Mouse (Mus musculus): ENCODE data around the gene Agbl1.

The Agbl1 gene

DNA sequence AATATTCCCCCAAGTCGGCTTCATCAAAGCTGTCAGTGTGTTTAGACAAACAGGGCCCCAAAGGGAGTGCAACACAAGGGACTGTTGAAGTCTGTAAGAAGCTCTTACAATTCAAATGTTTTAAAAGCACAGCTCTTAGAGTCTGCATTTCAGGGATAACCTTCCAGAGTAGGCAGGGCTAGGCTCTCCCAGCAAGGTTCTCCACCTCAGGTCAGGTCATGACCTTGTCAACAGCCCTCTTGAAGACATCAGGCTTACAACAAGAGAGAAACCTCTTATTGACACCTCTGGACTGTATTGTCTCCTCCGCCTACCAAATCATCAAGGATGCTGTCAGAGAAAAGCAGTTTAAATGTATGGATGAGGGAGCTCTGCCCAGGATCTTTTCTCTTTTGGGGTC is 692.0 kb downstream of the Agbl1 start:
- no peak for DNase-seq (ENCODE audit: extremely low spot score)

DNA sequence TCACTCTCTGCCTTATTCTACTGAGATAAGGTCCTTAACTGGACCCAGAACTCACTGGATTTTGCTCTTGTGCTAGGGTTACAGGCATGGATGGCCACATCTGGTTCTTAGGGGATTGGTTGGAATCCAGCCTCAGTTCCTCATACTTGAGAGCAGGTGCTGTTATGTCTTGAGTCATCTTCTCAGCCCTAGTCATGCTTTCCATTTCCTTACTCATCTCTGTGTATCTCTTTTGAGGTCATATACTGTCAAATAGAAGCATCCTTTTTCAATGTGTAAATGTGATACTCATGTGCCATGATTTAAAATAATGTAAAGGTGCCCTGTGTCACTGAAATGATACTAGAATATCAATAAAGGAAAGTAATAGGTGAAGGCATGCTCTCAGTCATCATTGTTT is 705.5 kb downstream of the Agbl1 start:
- no peak for DNase-seq (ENCODE audit: extremely low spot score)

DNA sequence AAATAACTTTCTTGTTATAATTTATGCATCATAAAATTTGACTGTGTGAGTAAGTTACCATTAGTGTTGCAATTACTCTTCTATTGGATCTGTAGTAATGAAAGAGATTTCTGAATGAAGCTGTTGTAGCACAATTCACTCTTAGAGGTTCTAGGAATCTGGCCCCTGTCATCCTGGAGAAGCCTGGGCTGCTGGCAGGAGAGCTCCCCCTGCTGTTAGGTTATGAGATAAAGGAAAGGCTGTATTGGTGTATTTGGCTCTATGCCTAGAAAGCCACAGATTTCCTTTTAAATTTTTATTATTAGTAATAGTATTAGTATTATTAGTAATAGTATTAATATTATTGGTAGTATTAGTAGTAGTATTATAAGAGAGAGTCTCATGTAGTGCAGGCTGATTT is 711.8 kb downstream of the Agbl1 start:
- DNase-seq (ENCODE audit: extremely low spot score), result peak; percentile 44

DNA sequence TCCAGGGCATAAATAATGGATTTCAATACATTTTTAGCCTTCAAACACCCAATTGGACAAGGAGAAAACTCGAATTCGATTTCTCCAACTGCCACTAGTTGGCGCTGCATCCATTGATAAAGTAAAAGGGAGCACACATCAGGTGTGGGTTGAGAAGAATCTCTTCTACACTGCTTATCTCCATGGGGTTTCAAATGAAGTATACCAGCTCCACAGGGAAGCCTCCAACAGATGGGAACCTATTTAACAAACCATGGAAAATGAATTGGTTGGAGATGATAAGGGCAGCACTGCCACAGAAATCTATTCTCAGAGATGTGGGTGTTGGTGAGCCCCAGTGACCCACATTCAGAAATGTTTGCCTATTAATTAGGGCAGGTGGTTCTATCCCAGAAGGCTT is 741.6 kb downstream of the Agbl1 start:
- DNase-seq (ENCODE audit: extremely low spot score), result no peak

DNA sequence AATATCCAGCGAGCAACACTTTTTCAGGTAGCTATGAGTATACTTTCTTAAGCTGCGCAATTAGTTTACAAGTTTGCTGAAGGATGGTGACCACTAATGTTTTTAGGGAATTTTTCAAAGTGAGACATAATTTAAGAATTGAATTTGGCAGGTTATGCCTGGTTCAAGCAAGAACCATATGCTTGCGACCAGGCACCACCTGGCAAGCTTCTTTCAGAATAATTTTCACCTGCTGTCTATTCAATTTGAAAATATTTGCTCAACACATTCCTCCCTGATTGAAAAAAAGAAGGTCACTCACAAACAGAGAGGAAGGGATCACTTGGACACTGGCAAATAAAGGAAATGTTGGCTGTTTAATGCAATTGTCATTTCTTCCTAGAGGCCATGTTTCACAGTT is 779.9 kb downstream of the Agbl1 start:
- no peak for DNase-seq (ENCODE audit: extremely low spot score)

DNA sequence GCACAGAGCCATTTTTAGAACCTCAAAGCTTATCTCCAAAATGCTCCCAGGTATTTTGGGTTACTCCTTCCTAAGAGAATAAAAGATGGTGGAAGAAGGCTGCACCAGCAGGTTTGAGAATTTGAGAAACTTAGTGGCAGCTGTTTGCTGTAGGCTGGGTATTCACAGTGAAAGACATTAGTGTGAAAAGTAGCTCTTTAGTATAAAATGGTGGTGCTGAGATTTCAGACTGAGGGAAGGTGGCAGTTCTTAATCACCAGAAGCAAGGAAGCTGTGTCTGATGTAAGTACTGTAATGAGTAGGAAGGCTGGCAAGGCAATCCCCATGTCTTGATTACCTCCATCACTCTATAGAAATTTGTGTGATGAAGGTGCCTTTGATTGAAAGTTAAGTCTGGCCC is 799.3 kb downstream of the Agbl1 start:
- DNase-seq (ENCODE audit: extremely low spot score), result no peak

DNA sequence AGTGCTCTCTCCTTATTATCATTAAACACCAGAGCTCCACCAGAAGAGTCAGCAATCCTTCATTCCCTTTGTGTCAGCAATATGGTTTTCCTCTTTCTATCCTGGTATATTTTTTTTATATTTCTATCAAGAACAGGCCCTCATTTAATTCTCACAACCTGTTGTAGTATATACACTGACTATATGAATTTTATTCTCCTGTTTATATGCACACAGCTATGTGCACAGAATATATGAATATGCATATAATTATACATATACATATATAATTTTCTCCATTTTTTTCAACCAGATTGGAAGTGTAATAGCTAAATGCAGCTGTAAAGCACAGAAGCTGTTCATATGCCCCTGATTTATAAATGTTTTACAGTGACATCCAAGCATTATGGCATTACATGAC is 846.3 kb downstream of the Agbl1 start:
- no peak for DNase-seq (ENCODE audit: extremely low spot score)

DNA sequence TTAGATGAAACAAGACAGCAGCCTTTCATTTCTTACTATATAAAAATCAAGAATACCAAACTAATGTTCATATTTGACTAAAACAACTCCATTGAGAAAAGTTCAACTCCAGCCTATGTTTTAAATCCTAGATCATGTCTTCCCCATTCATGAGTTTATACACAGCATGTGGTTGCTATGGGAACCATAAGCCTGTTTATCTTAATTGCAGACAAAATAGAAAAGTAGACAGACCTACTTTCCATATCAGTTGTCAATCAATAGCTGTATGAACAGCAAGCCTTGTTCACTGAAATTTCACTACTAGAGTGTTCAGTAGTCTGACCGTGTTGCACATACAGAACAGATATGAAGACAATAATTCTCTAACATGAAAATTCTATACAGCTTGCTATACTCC is 857.6 kb downstream of the Agbl1 start:
- DNase-seq (ENCODE audit: extremely low spot score), result no peak

DNA sequence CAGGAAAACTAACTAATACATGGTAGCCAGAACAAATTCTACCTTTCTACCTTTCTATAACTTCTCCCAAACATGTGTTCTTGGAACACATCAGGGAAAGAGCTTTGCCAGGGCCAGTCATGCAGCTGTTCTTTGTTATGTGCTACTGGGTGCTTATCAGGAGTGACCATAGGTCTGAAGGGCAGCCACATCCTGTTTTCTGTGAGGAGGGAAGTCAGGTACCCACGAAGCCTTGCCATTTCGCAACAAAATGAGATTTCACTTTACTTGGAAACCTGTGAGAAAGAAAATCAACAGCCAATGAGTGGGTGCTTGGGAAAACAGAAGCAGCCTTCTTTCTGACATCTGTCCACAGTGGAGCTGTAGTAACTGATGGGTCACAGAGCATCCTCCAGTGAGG is 865.5 kb downstream of the Agbl1 start:
- DNase-seq (ENCODE audit: extremely low spot score), result no peak

DNA sequence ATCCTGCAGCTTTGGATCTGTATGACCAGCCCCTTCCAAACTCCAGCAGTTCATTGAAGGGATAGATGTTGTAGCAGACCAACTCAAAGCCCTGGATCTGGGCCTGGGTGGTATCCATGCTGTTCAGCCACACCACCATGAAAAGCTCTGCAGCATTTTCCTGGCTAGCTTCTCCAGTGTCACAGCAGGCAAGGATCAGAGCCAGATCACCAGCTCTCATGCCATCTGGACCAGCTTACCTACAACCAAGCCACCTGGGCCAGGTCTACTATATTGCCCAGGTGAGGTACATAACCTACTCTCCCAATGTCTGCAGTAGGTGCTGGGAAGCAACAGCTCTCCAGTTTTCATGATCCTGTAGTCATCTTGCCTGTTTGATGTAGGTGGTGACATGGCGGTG is 884.3 kb downstream of the Agbl1 start:
- DNase-seq (ENCODE audit: extremely low spot score), result no peak

DNA sequence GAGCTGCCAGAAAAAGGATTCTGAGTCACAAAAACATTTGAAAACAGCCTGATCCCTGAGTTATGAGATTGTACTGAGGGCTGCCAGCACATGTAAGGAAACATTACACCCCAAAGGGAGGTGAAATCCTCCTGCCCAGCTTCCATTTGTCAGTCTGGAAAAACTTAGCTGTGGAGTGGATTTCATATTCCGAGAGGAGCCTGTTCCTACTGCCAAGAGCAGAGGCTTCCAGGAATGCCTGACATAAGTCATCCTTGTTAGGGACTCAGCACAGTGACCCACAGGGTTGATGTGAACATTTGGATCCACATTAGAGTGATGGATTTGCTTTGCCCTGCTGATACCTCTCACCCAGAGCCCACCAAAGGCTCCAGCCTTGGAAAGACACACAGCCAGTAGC is 899.4 kb downstream of the Agbl1 start:
- DNase-seq (ENCODE audit: extremely low spot score), result no peak

DNA sequence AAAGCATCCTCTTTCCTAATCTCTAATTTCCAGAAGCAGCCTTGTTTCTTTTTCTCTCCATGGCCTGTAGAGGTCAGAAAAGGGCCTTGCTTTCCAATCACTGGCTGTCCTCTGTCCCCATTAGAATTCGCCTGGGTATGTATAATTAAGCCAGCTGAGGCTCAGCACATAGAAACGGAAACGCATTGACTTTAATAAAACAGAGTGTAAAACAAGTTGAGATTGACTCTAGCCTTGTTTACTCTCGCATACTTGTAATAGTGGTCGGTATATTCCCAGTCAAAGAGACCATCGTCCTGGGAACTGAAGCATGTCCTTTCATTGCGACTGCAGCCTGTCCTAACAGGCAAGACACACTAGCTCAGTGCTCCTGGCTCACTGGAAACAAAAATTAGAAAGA is 902.3 kb downstream of the Agbl1 start:
- peak; percentile 32 for DNase-seq (ENCODE audit: extremely low spot score)

DNA sequence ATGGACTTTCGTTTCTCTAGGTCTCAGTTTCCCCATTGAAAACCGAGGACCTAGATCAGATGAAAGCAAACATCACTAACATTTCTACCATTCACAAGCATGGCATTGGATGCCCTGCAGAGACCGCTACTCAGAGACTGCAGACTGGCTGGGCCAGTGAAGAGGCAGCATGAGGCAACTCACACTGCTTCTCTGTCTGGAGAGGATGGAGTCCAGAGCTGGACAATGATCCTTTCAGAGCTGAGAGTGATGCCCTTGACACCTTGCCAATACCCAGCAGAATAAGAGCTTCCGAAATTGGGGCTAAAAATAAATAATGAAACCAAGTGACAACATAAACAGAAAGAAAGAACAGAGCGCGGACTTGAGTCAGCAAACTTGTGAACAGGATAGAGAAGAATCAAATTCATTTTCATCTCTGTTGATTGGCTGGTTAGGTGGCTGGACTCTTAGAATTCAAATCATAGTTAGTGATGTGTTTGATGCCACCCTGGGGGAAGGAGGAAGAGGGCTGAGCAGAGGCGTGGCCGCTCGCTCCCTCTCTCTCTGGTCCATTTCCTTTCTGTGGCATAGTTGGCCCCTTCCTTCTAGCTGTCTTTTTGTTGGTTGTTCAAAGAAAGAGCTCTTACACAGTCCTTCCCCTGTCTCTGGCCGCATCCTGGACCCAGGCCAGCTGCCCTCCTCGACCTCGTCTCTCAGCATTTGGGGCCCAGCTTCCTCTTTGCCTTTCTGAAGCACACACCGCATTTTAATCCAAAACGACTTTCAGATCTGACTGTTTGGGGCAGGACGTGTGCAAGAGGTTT is 903.1 kb downstream of the Agbl1 start:
- DNase-seq (ENCODE audit: extremely low spot score), result no peak

DNA sequence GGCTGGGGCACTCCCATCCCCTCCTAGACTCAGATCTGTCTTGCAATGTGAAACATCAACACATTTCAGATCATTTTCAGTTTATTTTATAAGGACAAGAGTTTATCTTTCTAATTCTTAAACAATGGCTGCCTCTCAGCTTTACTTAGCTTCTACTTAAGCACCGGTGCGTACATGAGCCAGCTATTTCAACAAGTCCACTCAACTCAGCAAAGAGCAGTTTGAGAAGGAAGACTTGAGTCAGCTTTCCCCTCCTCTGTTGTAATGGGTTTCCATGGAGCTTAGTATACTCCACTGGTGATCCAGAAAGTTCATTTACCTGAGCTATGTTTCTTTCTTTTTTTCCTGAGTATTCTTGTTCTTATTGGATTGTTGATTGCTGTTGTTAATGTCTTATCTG is 905.2 kb downstream of the Agbl1 start:
- DNase-seq (ENCODE audit: extremely low spot score), result no peak

DNA sequence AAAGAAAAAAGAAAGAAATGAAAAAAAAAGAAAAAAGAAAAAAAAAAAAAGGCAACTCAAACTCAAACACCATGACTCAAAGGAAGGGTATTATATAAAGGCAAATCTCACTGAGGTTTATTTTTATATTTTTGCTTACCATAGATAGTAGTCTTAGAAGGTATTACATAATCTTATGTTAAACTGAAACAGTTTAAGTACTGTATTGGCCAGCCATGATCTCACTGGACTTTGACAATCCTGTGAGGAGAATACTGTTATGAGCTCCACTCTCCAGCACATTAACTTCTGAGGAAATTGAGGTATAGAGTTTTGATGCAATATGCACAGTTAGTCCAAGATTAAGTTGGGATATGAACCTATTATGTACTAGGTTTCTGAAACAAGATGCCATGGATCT is 909.0 kb downstream of the Agbl1 start:
- DNase-seq (ENCODE audit: extremely low spot score), result no peak

DNA sequence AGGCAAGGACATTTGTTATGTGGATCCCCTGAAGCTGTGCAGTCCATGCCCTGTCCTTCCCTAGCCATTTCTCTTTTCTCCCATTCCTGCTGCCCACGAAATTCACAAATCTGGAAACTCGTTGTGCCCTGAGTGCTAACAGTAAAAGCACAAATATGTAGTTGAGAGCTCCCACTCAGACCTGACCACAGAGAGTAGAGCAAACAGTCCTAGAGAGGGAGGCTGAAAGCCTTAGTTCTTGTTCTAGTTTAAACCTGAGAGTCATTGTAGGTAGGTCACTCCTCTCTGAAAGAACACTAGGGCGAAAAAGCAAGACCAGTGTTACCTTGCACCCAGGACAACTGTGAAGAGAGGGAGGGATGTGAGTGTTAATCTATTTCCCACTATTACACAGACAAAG is 917.8 kb downstream of the Agbl1 start:
- DNase-seq (ENCODE audit: extremely low spot score), result no peak

DNA sequence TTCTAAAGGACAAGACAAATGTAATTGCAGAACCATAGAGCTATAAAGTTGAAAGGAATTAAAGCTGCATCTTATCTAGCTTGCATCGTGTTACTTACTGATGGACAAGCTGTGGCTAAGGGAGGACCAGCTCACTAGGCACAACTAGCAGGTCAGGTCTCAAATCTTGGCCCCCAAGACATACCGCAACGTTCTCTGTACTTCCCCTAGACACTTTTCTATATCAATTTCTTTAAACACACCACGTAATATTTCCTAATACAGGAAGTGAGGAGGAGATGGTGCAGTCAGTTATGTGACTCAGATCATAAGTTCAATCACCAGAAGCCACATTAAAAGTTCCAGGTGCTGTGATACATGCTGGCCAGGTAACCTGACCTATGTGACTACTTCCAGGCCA is 919.1 kb downstream of the Agbl1 start:
- no peak for DNase-seq (ENCODE audit: extremely low spot score)

DNA sequence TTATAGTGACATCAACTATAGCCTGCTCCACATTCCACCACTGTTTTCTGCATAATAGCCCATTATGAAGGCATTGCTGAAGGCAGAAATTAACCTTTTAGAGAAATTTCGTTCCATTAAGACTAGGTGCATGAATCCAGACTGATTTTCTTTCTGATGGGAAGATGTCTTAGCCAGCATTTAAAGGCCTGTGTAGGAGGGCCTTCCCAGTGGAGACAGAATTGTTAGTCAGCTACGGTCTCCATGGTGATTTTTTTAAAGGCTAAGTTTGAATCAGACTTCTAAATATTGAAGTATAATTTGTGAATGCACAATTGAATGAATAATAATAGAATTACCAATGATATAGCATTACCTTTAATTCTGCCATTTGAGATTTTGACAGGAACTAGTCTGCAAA is 920.2 kb downstream of the Agbl1 start:
- no peak for DNase-seq (ENCODE audit: extremely low spot score)

DNA sequence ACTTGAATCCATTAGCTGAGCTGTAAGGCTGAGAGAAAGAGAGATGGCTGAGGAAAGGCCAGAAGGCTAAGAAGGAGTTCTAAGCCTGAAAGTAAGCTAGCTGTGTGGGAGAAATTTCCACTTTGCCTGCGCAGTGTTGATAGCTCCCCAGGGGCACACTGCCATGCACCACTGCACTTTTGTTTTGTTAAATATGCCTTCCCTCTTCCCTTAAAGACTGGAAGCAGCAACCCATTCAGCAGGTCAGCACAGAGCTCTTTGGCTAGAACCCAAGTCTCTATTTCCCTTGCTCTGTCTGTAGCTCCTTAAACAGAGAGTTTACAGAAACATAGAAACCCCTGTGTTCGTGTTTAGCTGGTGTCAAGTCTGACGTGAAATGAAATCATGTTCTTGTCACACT is 922.7 kb downstream of the Agbl1 start:
- no peak for DNase-seq (ENCODE audit: extremely low spot score)

DNA sequence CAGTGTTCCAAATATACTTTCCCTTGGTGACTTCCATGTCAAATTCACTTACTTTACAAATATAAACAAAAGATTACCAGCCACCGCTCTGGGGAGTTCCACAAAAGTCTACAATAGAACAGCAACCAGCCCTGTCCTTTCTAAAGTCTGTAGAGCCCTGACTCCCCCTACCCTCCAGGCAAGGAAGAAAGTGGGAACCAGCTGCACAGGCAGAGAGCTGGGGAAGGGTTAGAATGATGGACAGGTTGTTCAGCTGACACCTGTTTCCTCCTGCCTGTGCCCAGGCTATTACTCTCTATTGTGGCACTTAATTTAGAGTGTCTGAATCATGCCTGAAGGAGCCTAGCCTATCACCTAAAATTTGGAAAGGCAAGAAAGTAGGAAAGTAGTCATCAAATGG is 923.2 kb downstream of the Agbl1 start:
- DNase-seq (ENCODE audit: extremely low spot score), result no peak

DNA sequence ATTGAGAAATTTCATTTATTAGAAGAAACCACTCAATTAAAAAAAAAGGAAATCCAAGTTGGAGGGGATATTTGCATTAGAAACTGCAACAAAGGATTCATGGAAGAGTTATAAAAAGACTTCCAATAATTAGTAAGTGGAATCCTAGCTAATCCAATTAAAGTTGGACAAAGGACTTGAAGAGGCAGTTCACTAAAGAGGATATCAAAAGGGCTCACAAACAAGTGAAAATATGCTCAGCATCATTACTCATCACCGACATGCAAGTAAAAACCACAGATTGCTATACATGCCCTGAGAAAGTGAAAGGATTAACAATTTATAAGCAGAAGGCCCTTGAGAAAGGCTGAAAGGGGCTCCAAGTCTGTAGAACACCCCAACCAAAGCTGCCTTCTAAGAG is 935.2 kb downstream of the Agbl1 start:
- no peak for DNase-seq (ENCODE audit: extremely low spot score)

Data from embryo, embryonic 9.5 days (tissue).